In genomic region chr17:21691560-21691959, GRCm38 (mm10) we compare ENCODE assay signal across 18 mouse cellular contexts. TPM values are rescaled to one million over a fixed set of nuclear protein-coding genes. Genes with fewer than 3 reads are reported as not detected.
DNase-seq lines count a peak whose midpoint lies in the region; ATAC-seq and TF ChIP-seq lines count a peak whose summit lies in the region.
"Had no signal": no experiment of that assay in that cellular context is flagged by ENCODE, and none has a peak within 500 bp of the region (broad histone marks: within the 10 kb centered on the region; RNA-seq: fewer than 3 reads in every experiment).

Gene Gm10226 (plus strand): TSS chr17:21691860.

- H3K36me3 ChIP-seq in hindbrain, embryonic 10.5 days = peaks cover 61% of the 10 kb centered on the region
- peaks cover 5% of the 10 kb centered on the region; the same call in 1 of the 2 replicates for H3K36me3 ChIP-seq in hindbrain, postnatal 0 days (ENCODE audit: insufficient read depth, low read length)
- peaks cover 39% of the 10 kb centered on the region for H3K36me3 ChIP-seq in forebrain, embryonic 15.5 days
- peaks cover 37% of the 10 kb centered on the region for H3K36me3 ChIP-seq in neural tube, embryonic 12.5 days

- ATAC-seq in hindbrain, postnatal 0 days = no peak
- ATAC-seq in forebrain, embryonic 15.5 days (replicated peaks) = no peak
- ATAC-seq in inflammation-experienced regulatory T-cells, adult 6 months = no peak
- no peak for ATAC-seq in neural tube, embryonic 12.5 days (ENCODE audit: low FRiP score, low read depth)

- no peak within 1 kb of the TSS for H3K27ac ChIP-seq in hindbrain, embryonic 10.5 days
- no peak within 1 kb of the TSS for H3K27ac ChIP-seq in hindbrain, postnatal 0 days
- no peak within 1 kb of the TSS for H3K27ac ChIP-seq in forebrain, embryonic 15.5 days (replicated peaks)
- no peak within 1 kb of the TSS for H3K27ac ChIP-seq in neural tube, embryonic 12.5 days
- H3K27ac ChIP-seq: embryonic facial prominence, embryonic 13.5 days had no signal

- H3K4me3 ChIP-seq in hindbrain, embryonic 10.5 days = no peak within 1 kb of the TSS
- no peak within 1 kb of the TSS for H3K4me3 ChIP-seq in hindbrain, postnatal 0 days (ENCODE audit: low read length)
- no peak within 1 kb of the TSS for H3K4me3 ChIP-seq in forebrain, embryonic 15.5 days
- H3K4me3 ChIP-seq in neural tube, embryonic 12.5 days = no peak within 1 kb of the TSS
- H3K4me3 ChIP-seq: embryonic facial prominence, embryonic 13.5 days; myocyte had no signal

- TF ChIP-seq CTCF in hindbrain, postnatal 0 days (IDR thresholded peaks at IDR 0.05; ENCODE audit: low read depth) = no peak

- no peaks in the 10 kb centered on the region for H3K27me3 ChIP-seq in hindbrain, embryonic 10.5 days (ENCODE audit: insufficient read depth, poor library complexity, severe bottlenecking)
- no peaks in the 10 kb centered on the region for H3K27me3 ChIP-seq in hindbrain, postnatal 0 days (ENCODE audit: insufficient read depth, low read length)
- no peaks in the 10 kb centered on the region for H3K27me3 ChIP-seq in forebrain, embryonic 15.5 days
- no peaks in the 10 kb centered on the region for H3K27me3 ChIP-seq in neural tube, embryonic 12.5 days (replicated peaks)
- H3K27me3 ChIP-seq: embryonic facial prominence, embryonic 13.5 days had no signal

- H3K4me1 ChIP-seq in hindbrain, embryonic 10.5 days (replicated peaks) = no peaks in the 10 kb centered on the region
- no peaks in the 10 kb centered on the region for H3K4me1 ChIP-seq in hindbrain, postnatal 0 days (ENCODE audit: insufficient read depth, low read length)
- no peaks in the 10 kb centered on the region for H3K4me1 ChIP-seq in forebrain, embryonic 15.5 days
- H3K4me1 ChIP-seq in neural tube, embryonic 12.5 days = no peaks in the 10 kb centered on the region
- H3K4me1 ChIP-seq: embryonic facial prominence, embryonic 13.5 days had no signal

- no peak within 1 kb of the TSS for H3K9ac ChIP-seq in hindbrain, postnatal 0 days (replicated peaks; ENCODE audit: low read length)
- no peak within 1 kb of the TSS for H3K9ac ChIP-seq in forebrain, embryonic 15.5 days (replicated peaks)
- no peak within 1 kb of the TSS for H3K9ac ChIP-seq in neural tube, embryonic 12.5 days
- H3K9ac ChIP-seq: embryonic facial prominence, embryonic 13.5 days; lung, embryonic 14.5 days had no signal

- 88% methylated on average over 3 of the region's 3 CpGs for WGBS in hindbrain, embryonic 10.5 days
- WGBS in hindbrain, postnatal 0 days = 94% methylated on average over 3 of the region's 3 CpGs
- 95% methylated on average over 3 of the region's 3 CpGs for WGBS in forebrain, embryonic 15.5 days
- 94% methylated on average over 3 of the region's 3 CpGs for WGBS in neural tube, embryonic 12.5 days

- no peak for DNase-seq in hindbrain, embryonic 10.5 days (ENCODE audit: low spot score)
- no peak for DNase-seq in hindbrain, postnatal 0 days (ENCODE audit: low spot score)
- DNase-seq in cerebellum, postnatal 14 days = no peak
- no peak for DNase-seq in left cerebral cortex, postnatal 36 days (ENCODE audit: low spot score in 2 of 2)
- DNase-seq in embryo, embryonic 10 days (ENCODE audit: low spot score) = no peak
- DNase-seq: adrenal gland, adult 8-10 months; cerebellum, adult 9-11 months; kidney, adult 8-10 months; lung, embryonic 14.5 days; right cerebral cortex, postnatal 4 days; thymus, adult 18-20 months had no signal

- no peaks in the 10 kb centered on the region for H3K9me3 ChIP-seq in hindbrain, embryonic 10.5 days
- H3K9me3 ChIP-seq in hindbrain, postnatal 0 days (ENCODE audit: low read length) = no peaks in the 10 kb centered on the region
- H3K9me3 ChIP-seq in forebrain, embryonic 15.5 days = no peaks in the 10 kb centered on the region
- no peaks in the 10 kb centered on the region for H3K9me3 ChIP-seq in neural tube, embryonic 12.5 days
- H3K9me3 ChIP-seq: embryonic facial prominence, embryonic 13.5 days had no signal

- intact Hi-C loops in left cerebral cortex, postnatal 36 days (cut with DNase I) = no loop called here

- H3K4me2 ChIP-seq in hindbrain, postnatal 0 days (ENCODE audit: low read depth, low read length) = no peak within 1 kb of the TSS
- H3K4me2 ChIP-seq in forebrain, embryonic 15.5 days (replicated peaks) = no peak within 1 kb of the TSS
- H3K4me2 ChIP-seq in neural tube, embryonic 12.5 days (replicated peaks) = no peak within 1 kb of the TSS
- H3K4me2 ChIP-seq: embryonic facial prominence, embryonic 13.5 days; lung, embryonic 14.5 days had no signal

RNA-seq across cellular contexts. Expression of gene Gm10226, which starts in this region (rescaled TPM):
- 10.5 and 11.6 TPM in 2 replicates for polyA plus RNA-seq in hindbrain, embryonic 10.5 days (2016; fragmentation: Nextera tagmentation; extraction: Ambion mirVana)
- total RNA-seq in hindbrain, postnatal 0 days (2014; rRNA removed) = not detected in 2 replicates
- 5.5 and 6.9 TPM in 2 replicates for polyA plus RNA-seq in hindbrain, postnatal 0 days (2015; fragmentation: Nextera tagmentation; extraction: Ambion mirVana)
- polyA plus RNA-seq in forebrain, embryonic 15.5 days (2015; fragmentation: Nextera tagmentation; extraction: Ambion mirVana) = 14.7 and 14.8 TPM in 2 replicates
- polyA plus RNA-seq in inflammation-experienced regulatory T-cells, adult 6 months (2017; shearing (Covaris generic)) = 10 to 100 TPM; 16.0 to 19.8 (median 16.1) TPM
- 13.4 and 19.6 TPM in 2 replicates for polyA plus RNA-seq in neural tube, embryonic 12.5 days (2016; fragmentation: Nextera tagmentation; extraction: Ambion mirVana)
- total RNA-seq in left cerebral cortex, postnatal 36 days (2021) = 1 to 10 TPM; 6.5 to 9.0 TPM
- polyA plus RNA-seq: large intestine, adult 2 months; liver, adult 2 months; myocyte had no signal
